Mouse (Mus musculus) ES-E14 (cell line): ENCODE results near the gene Med24. TPM values are rescaled to one million over a fixed set of nuclear protein-coding genes. Genes with fewer than 3 reads are reported as not detected.

Experiments
- DNase-seq: peaks from one replicate; pipeline ENCODE4 v3.0.0-alpha.2; 2013; ENCODE audit warnings: low read depth, low spot score
- H3K27ac ChIP-seq: 2 replicates; pipeline ENCODE4 v1.5.1; 2012; ENCODE audit warnings: low read depth, mild to moderate bottlenecking, low read length, moderate library complexity, mixed read lengths; ENCODE audit not compliant: poor library complexity, insufficient read depth, severe bottlenecking
- H3K36me3 ChIP-seq: 2 replicates; pipeline ENCODE4 v1.6.1; 2012; ENCODE audit warnings: mild to moderate bottlenecking, low read length, moderate library complexity, mixed read lengths; ENCODE audit not compliant: control insufficient read depth, poor library complexity, insufficient read depth, severe bottlenecking
- H3K4me1 ChIP-seq, 2 experiments: fragments of 150-350 bp in 1 of 2; sonication (generic) in 1 of 2; 2 replicates each; pipeline ENCODE4 v1.6.1; 2012; ENCODE audit warnings: low read length in 2 of 2, mild to moderate bottlenecking in 1 of 2, mixed read lengths in 1 of 2; ENCODE audit not compliant: control insufficient read depth in 2 of 2, insufficient read depth in 2 of 2, poor library complexity in 1 of 2
- H3K4me3 ChIP-seq, 2 experiments: fragments of 150-350 bp in 1 of 2; sonication (generic) in 1 of 2; 2 replicates each; pipeline ENCODE4 v1.5.1; 2012; ENCODE audit warnings: low read length in 2 of 2, low read depth in 1 of 2, mild to moderate bottlenecking in 1 of 2, mixed read lengths in 1 of 2; ENCODE audit not compliant: insufficient read depth in 1 of 2, poor library complexity in 1 of 2, severe bottlenecking in 1 of 2
- H3K9ac ChIP-seq: 2 replicates; pipeline ENCODE4 v1.6.1; 2012; ENCODE audit warnings: low read depth, mild to moderate bottlenecking, low read length, mixed read lengths; ENCODE audit not compliant: poor library complexity, insufficient read depth, severe bottlenecking
- H3K9me3 ChIP-seq: fragments of 150-350 bp; sonication (generic); 2 replicates; pipeline ENCODE4 v1.6.1; 2012; ENCODE audit warnings: low read depth, mild to moderate bottlenecking, low read length; ENCODE audit not compliant: control insufficient read depth, insufficient read depth
- CHD2 ChIP-seq: IDR thresholded peaks from 2 replicates; pipeline ENCODE4 v1.6.1; 2014; ENCODE audit warnings: mild to moderate bottlenecking, low read depth, low read length, inconsistent platforms
- HCFC1 ChIP-seq: IDR thresholded peaks from 2 replicates; pipeline ENCODE4 v1.6.1; 2012; ENCODE audit warnings: low read length, inconsistent platforms, borderline replicate concordance; ENCODE audit not compliant: insufficient read depth
- MAFK ChIP-seq: IDR thresholded peaks from 2 replicates; pipeline ENCODE4 v1.6.1; 2014; ENCODE audit warnings: mild to moderate bottlenecking, low read depth, low read length, inconsistent platforms; ENCODE audit not compliant: insufficient read depth
- ZC3H11A ChIP-seq: IDR thresholded peaks from 2 replicates; pipeline ENCODE4 v1.6.1; 2012; ENCODE audit warnings: low read depth, mild to moderate bottlenecking, inconsistent platforms, low read length, borderline replicate concordance
- ZNF384 ChIP-seq: IDR thresholded peaks from 2 replicates; pipeline ENCODE4 v1.6.1; 2012; ENCODE audit warnings: low read depth, low read length, inconsistent platforms
- in situ Hi-C, 2 experiments: fragments of 600-800 bp; cut with MboI; formaldehyde crosslinking; loops; one replicate each; pipeline ENCODE4 v1.15.1; 2025; ENCODE audit warnings: low sequenced_read_pairs in 2 of 2, inconsistent platforms in 1 of 2; ENCODE audit not compliant: unreplicated experiment in 2 of 2
- total RNA-seq: library from RNA; depleted of rRNA; stranded (reverse); fragments of 300-350 nt; gene quantifications from 2 replicates; pipeline ENCODE4 v1.2.3, GENCODE M21; 2012

The Med24 gene
- total RNA-seq, 1 experiment = 53.5 TPM

- no peak for DNase-seq
- Histone ChIP-seq H3K9ac (no peak overlapping the region), H3K4me1 (peaks cover 0 to 15% of the 10 kb centered on the region in 2 experiments; a peak in 2 of 4 replicates), H3K27ac (no peak overlapping the region), H3K4me3 (no peak overlapping the region), H3K36me3 (no peaks in the 10 kb centered on the region), H3K9me3 (no peaks in the 10 kb centered on the region)
- in situ Hi-C loops = no loop called here
- no peak for TF ChIP-seq HCFC1
- TF ChIP-seq ZNF384 = no peak
- TF ChIP-seq MAFK = no peak
- TF ChIP-seq CHD2 = no peak
- no peak for TF ChIP-seq ZC3H11A
Measured at GRCm38 (mm10) chr11:98723098-98723497, 6.1 kb downstream of the Med24 start.

DNA sequence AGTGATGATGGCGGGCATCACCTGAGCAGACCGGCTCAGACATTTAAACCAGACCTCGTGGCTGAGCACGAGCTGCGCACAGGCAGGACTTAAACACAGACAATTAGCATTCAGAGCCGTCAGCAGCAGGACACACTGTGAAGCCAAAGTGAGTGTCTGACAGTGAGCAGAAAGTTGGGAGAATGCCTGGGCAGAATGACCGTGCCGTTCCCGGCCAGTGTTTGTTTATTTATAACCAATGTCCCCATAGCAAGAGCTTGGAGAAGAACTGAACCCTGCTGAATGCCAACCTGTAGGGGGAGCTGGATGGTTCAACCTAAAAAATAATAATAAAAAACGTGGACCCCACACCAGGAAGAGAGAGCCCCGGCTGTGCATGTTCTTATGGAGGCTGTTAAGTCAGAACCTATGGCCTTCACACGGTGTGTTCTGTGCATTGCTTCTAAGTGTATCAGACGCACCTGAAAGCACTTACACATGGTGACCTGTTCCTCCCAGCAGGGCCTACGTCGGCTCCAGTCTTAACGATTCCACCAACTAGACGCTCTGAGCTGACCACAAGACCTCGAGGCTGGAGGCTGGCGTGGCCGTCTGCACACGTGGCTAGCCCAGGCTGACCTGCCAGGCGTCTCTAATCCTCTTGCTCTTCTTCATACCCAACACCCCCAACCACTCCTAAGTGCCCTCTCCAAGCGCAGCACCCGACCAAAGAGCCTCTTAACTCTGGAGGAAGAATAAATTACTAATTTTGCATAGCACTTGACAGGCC, 7.6 kb downstream of the Med24 start:
- no peak for TF ChIP-seq MAFK
- no peak for TF ChIP-seq CHD2
- no peak for TF ChIP-seq ZC3H11A
- TF ChIP-seq ZNF384 = no peak
- no peak for TF ChIP-seq HCFC1
- Histone ChIP-seq H3K9ac (no peak overlapping the region), H3K4me1 (peaks cover 0 to 18% of the 10 kb centered on the region in 2 experiments; a peak in 2 of 4 replicates), H3K36me3 (peaks cover 4% of the 10 kb centered on the region; the same call in 1 of the 2 replicates), H3K4me3 (no peak overlapping the region), H3K9me3 (no peaks in the 10 kb centered on the region), H3K27ac (no peak overlapping the region)
- in situ Hi-C loops = no loop called here
- DNase-seq = no peak

DNA sequence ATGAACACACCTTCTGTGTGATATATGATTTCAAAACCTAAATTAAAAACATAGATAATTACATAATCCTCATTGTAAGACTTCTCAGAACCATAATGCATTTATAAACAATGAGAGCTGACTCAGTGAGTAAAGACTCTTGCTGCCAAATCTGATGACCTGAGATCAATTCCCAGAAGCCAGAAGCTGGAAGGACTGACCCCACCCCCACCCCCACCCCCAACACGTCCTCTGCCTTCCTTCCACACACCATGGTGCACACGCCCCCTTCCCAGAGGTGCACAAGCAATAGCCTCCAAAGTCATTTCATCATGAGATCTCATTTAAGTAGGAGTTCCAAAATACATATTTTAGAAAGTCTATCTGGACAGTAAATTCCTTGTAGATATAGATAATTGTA, 8.5 kb downstream of the Med24 start:
- in situ Hi-C loops = no loop called here
- no peak for TF ChIP-seq MAFK
- TF ChIP-seq ZNF384 = no peak
- no peak for TF ChIP-seq CHD2
- TF ChIP-seq HCFC1 = no peak
- TF ChIP-seq ZC3H11A = no peak
- Histone ChIP-seq H3K4me3 (no peak overlapping the region), H3K9ac (no peak overlapping the region), H3K9me3 (no peaks in the 10 kb centered on the region), H3K27ac (no peak overlapping the region), H3K4me1 (peaks cover 0 to 21% of the 10 kb centered on the region in 2 experiments; a peak in 2 of 4 replicates), H3K36me3 (peaks cover 6% of the 10 kb centered on the region; the same call in 1 of the 2 replicates)
- DNase-seq = no peak

GRCm38 (mm10) chr11:98717904-98718303, 11.3 kb downstream of the Med24 start:
- H3K4me1 ChIP-seq = peaks cover 0 to 21% of the 10 kb centered on the region in 2 experiments; a peak in 2 of 4 replicates
- in situ Hi-C loops = no loop called here
- no peaks in the 10 kb centered on the region for H3K9me3 ChIP-seq
- TF ChIP-seq MAFK (no peak), HCFC1 (no peak), CHD2 (no peak), ZNF384 (no peak), ZC3H11A (no peak)
- no peak overlapping the region for H3K27ac ChIP-seq
- peak; percentile 57 for DNase-seq
- no peak overlapping the region; the same call in 1 of the 2 replicates for H3K9ac ChIP-seq
- no peak overlapping the region for H3K4me3 ChIP-seq
- H3K36me3 ChIP-seq = peaks cover 21% of the 10 kb centered on the region

- no peak for DNase-seq
- Histone ChIP-seq H3K9me3 (no peaks in the 10 kb centered on the region), H3K4me1 (peaks cover 0 to 19% of the 10 kb centered on the region in 2 experiments; a peak in 2 of 4 replicates), H3K4me3 (no peak overlapping the region), H3K27ac (no peak overlapping the region), H3K36me3 (peaks cover 26% of the 10 kb centered on the region), H3K9ac (no peak overlapping the region)
- in situ Hi-C loops = no loop called here
- TF ChIP-seq ZNF384 = 0 out of 2 replicates have a peak, but pooled peaks have one; percentile 11
- no peak for TF ChIP-seq MAFK
Measured at GRCm38 (mm10) chr11:98715946-98716345, 13.3 kb downstream of the Med24 start.
